Mouse (Mus musculus) heart, postnatal 14 days (tissue): ENCODE measurements around the gene Tnf. TPM values are rescaled to one million over a fixed set of nuclear protein-coding genes. Genes with fewer than 3 reads are reported as not detected.
A peak's percentile ranks its signal among the peaks of the same experiment; 100 is the strongest.

Source experiments
- DNase-seq, 2 experiments: peaks; one replicate each; pipeline ENCODE4 v3.0.0; 2021 to 2022
- intact Hi-C: fragments of 180-260 bp; cut with DNase I; formaldehyde crosslinking; loops from one replicate; pipeline ENCODE4 v1.15.1; 2025
- total RNA-seq, 2 experiments: library from RNA; stranded (reverse); gene quantifications; 2 replicates each; pipeline ENCODE4 v1.2.3; 2021

Gene Tnf
- total RNA-seq, 2 experiments from 2014 or later, result 0.29 to 0.39 TPM

GRCm38 (mm10) chr17:35204494-35205379, 2.9 kb upstream of the Tnf start, which contains the start of gene Lta:
Gene Lta, minus strand, starts transcription at chr17:35205351.
- intact Hi-C loops, result no loop called here
- no peak for DNase-seq

GRCm38 (mm10) chr17:35202442-35202841, 635 bp upstream of the Tnf start:
- intact Hi-C loops, result loop anchor here (2.0 kb wide), 1 partner anchor 16 kb away; no protein-coding TSS in a partner anchor

GRCm38 (mm10) chr17:35201128-35201527, 679 bp downstream of the Tnf start:
- intact Hi-C loops, result no loop called here
- no peak for DNase-seq

More at GRCm38 (mm10) chr17:35202442-35202841, 635 bp upstream of the Tnf start:
- no peak for DNase-seq

GRCm38 (mm10) chr17:35200398-35200797, 1.4 kb downstream of the Tnf start:
- DNase-seq, result no peak
- intact Hi-C loops, result no loop called here

GRCm38 (mm10) chr17:35198946-35199345, 2.9 kb downstream of the Tnf start:
- DNase-seq, result no peak
- intact Hi-C loops, result loop anchor here (5.0 kb wide), 1 partner anchor 33 kb away; the partner anchor contains the start of gene Atp6v1g2

GRCm38 (mm10) chr17:35198029-35198428, 3.8 kb downstream of the Tnf start:
- intact Hi-C loops, result loop anchor here (5.0 kb wide), 1 partner anchor 34 kb away; the partner anchor contains the start of gene Atp6v1g2

GRCm38 (mm10) chr17:35197126-35197525, 4.7 kb downstream of the Tnf start:
- no peak for DNase-seq
- intact Hi-C loops, result loop anchor here (2.0 to 5.0 kb wide), 2 partner anchors 24 to 35 kb away; partner anchors contain the start of genes Atp6v1g2 and Gm16181

More at GRCm38 (mm10) chr17:35198029-35198428, 3.8 kb downstream of the Tnf start:
- DNase-seq, result no peak

GRCm38 (mm10) chr17:35196321-35196641, 5.5 kb downstream of the Tnf start:
- no peak for DNase-seq
- intact Hi-C loops, result loop anchor here (2.0 to 5.0 kb wide), 2 partner anchors 25 to 36 kb away; partner anchors contain the start of genes Atp6v1g2 and Gm16181

GRCm38 (mm10) chr17:35195631-35196320, 6.0 kb downstream of the Tnf start:
- DNase-seq, result peak; percentile 87 to 92
- intact Hi-C loops, result loop anchor here (1.0 to 5.0 kb wide), 3 partner anchors 16 to 37 kb away; partner anchors contain the start of genes Atp6v1g2 and Gm16181

GRCm38 (mm10) chr17:35194844-35195630, 6.8 kb downstream of the Tnf start:
- DNase-seq, result no peak
- intact Hi-C loops, result loop anchor here (1.0 to 5.0 kb wide), 2 partner anchors 16 to 37 kb away; partner anchors contain the start of gene Atp6v1g2

GRCm38 (mm10) chr17:35193881-35194843, 7.6 kb downstream of the Tnf start, which contains the start of gene Ltb:
Gene Ltb, plus strand, starts transcription at chr17:35194439.
- DNase-seq, result no peak
- intact Hi-C loops, result no loop called here

- intact Hi-C loops, result no loop called here
- no peak for DNase-seq
Observed at GRCm38 (mm10) chr17:35192924-35193323, 8.9 kb downstream of the Tnf start.

- DNase-seq, result no peak
Observed at GRCm38 (mm10) chr17:35191723-35192122, 10.1 kb downstream of the Tnf start.

GRCm38 (mm10) chr17:35190096-35190495, 11.7 kb downstream of the Tnf start:
- intact Hi-C loops, result no loop called here
- no peak for DNase-seq

More at GRCm38 (mm10) chr17:35191723-35192122, 10.1 kb downstream of the Tnf start:
- intact Hi-C loops, result no loop called here

- intact Hi-C loops, result no loop called here
Observed at GRCm38 (mm10) chr17:35189186-35189585, 12.6 kb downstream of the Tnf start.

GRCm38 (mm10) chr17:35187959-35188610, 13.7 kb downstream of the Tnf start, which contains the start of gene Lst1:
Gene Lst1, minus strand, starts transcription at chr17:35188439.
- no peak for DNase-seq
- intact Hi-C loops, result no loop called here

More at GRCm38 (mm10) chr17:35189186-35189585, 12.6 kb downstream of the Tnf start:
- no peak for DNase-seq

- intact Hi-C loops, result no loop called here
Observed at GRCm38 (mm10) chr17:35187345-35187744, 14.5 kb downstream of the Tnf start.

GRCm38 (mm10) chr17:35186681-35187080, 15.1 kb downstream of the Tnf start:
- DNase-seq, result no peak
- intact Hi-C loops, result no loop called here

More at GRCm38 (mm10) chr17:35187345-35187744, 14.5 kb downstream of the Tnf start:
- DNase-seq, result no peak
